ENCODE assay signal across 8 mouse cellular contexts in genomic region chr11:67526621-67527545, GRCm38 (mm10).
DNase-seq lines count a peak whose midpoint lies in the region; ATAC-seq and TF ChIP-seq lines count a peak whose summit lies in the region.
"Had no signal": no experiment of that assay in that cellular context is flagged by ENCODE, and none has a peak within 500 bp of the region (broad histone marks: within the 10 kb centered on the region; RNA-seq: fewer than 3 reads in every experiment).

No protein-coding gene starts in this region.

- H3K4me2 ChIP-seq in liver, embryonic 11.5 days = no peak overlapping the region
- H3K4me2 ChIP-seq in hindbrain, embryonic 14.5 days (replicated peaks) = no peak overlapping the region
- H3K4me2 ChIP-seq: neural tube, embryonic 13.5 days had no signal

- peak overlapping the region; percentile 79 for H3K27ac ChIP-seq in embryonic fibroblast, embryonic 13.5 days (ENCODE audit: insufficient read depth, low read length)
- H3K27ac ChIP-seq in liver, embryonic 11.5 days (ENCODE audit: low read depth, low read length) = peak overlapping the region; percentile 51
- peak overlapping the region; percentile 63 for H3K27ac ChIP-seq in olfactory bulb, adult 2 months (ENCODE audit: insufficient read depth, low read depth, low read length)
- H3K27ac ChIP-seq in hindbrain, embryonic 14.5 days = no peak overlapping the region
- H3K27ac ChIP-seq: neural tube, embryonic 13.5 days had no signal

- H3K9me3 ChIP-seq in liver, embryonic 11.5 days (ENCODE audit: control insufficient read depth, low read length) = no peaks in the 10 kb centered on the region
- no peaks in the 10 kb centered on the region for H3K9me3 ChIP-seq in hindbrain, embryonic 14.5 days (ENCODE audit: control insufficient read depth, low read length)
- H3K9me3 ChIP-seq: neural tube, embryonic 13.5 days had no signal

- peaks cover 21% of the 10 kb centered on the region for H3K4me1 ChIP-seq in embryonic fibroblast, embryonic 13.5 days (ENCODE audit: control insufficient read depth, insufficient read depth, low read length)
- peaks cover 18% of the 10 kb centered on the region for H3K4me1 ChIP-seq in liver, embryonic 11.5 days (replicated peaks; ENCODE audit: control insufficient read depth, insufficient read depth, low read length)
- H3K4me1 ChIP-seq in olfactory bulb, adult 2 months (ENCODE audit: control insufficient read depth, insufficient read depth, low read length) = peaks cover 16% of the 10 kb centered on the region
- no peaks in the 10 kb centered on the region for H3K4me1 ChIP-seq in hindbrain, embryonic 14.5 days (replicated peaks; ENCODE audit: control insufficient read depth, insufficient read depth, low read length)

- H3K27me3 ChIP-seq in liver, embryonic 11.5 days (replicated peaks; ENCODE audit: control insufficient read depth, insufficient read depth, low read length) = no peaks in the 10 kb centered on the region
- no peaks in the 10 kb centered on the region for H3K27me3 ChIP-seq in hindbrain, embryonic 14.5 days (ENCODE audit: control insufficient read depth, insufficient read depth, low read length)
- H3K27me3 ChIP-seq: neural tube, embryonic 13.5 days had no signal

- TF ChIP-seq CTCF in embryonic fibroblast, embryonic 13.5 days (IDR thresholded peaks at IDR 0.05; ENCODE audit: borderline replicate concordance, insufficient read depth, low read length) = no peak
- TF ChIP-seq CTCF in olfactory bulb, adult 2 months (IDR thresholded peaks at IDR 0.05; ENCODE audit: insufficient read depth, low read depth, low read length) = no peak

- DNase-seq in 3T3-L1 (ENCODE audit: low read depth, low spot score) = peak; percentile 94
- peak; percentile 45 for DNase-seq in CD4-positive helper T cell, adult 2 months (ENCODE audit: low read depth, low spot score)
- DNase-seq in induced T-regulatory cell, adult 2 months (ENCODE audit: low read depth) = peak; percentile 56
- peak; percentile 54 for DNase-seq in liver, embryonic 11.5 days (ENCODE audit: low spot score)
- DNase-seq in hindbrain, embryonic 14.5 days (ENCODE audit: low spot score) = no peak

- H3K4me3 ChIP-seq in embryonic fibroblast, embryonic 13.5 days (ENCODE audit: insufficient read depth, low read length) = no peak overlapping the region
- no peak overlapping the region for H3K4me3 ChIP-seq in liver, embryonic 11.5 days (ENCODE audit: low read depth, low read length)
- no peak overlapping the region for H3K4me3 ChIP-seq in olfactory bulb, adult 2 months (ENCODE audit: insufficient read depth, low read depth, low read length)
- no peak overlapping the region for H3K4me3 ChIP-seq in hindbrain, embryonic 14.5 days (replicated peaks; ENCODE audit: low read length)
- H3K4me3 ChIP-seq: neural tube, embryonic 13.5 days had no signal

- no peaks in the 10 kb centered on the region for H3K36me3 ChIP-seq in liver, embryonic 11.5 days (ENCODE audit: control insufficient read depth, insufficient read depth, low read length)
- no peaks in the 10 kb centered on the region for H3K36me3 ChIP-seq in hindbrain, embryonic 14.5 days (replicated peaks; ENCODE audit: control insufficient read depth, insufficient read depth)
- H3K36me3 ChIP-seq: neural tube, embryonic 13.5 days had no signal

- H3K9ac ChIP-seq in liver, embryonic 11.5 days (ENCODE audit: low read depth, low read length) = no peak overlapping the region
- H3K9ac ChIP-seq in hindbrain, embryonic 14.5 days = no peak overlapping the region
- H3K9ac ChIP-seq: neural tube, embryonic 13.5 days had no signal

- peak; percentile 72 for ATAC-seq in liver, embryonic 11.5 days (replicated peaks; ENCODE audit: low FRiP score)
- ATAC-seq in hindbrain, embryonic 14.5 days (ENCODE audit: low FRiP score) = no peak

- peak; percentile 31; the same call in 1 of the 2 replicates for TF ChIP-seq POLR2A in embryonic fibroblast, embryonic 13.5 days (IDR thresholded peaks at IDR 0.05; ENCODE audit: low read depth, low read length)
- TF ChIP-seq POLR2A in olfactory bulb, adult 2 months (IDR thresholded peaks at IDR 0.05; ENCODE audit: insufficient read depth, low read depth, low read length) = no peak

- 59% methylated on average over 12 of the region's 12 CpGs for WGBS in liver, embryonic 11.5 days
- WGBS in olfactory bulb, adult 2 months = 39% methylated on average over 12 of the region's 12 CpGs
- 81% methylated on average over 12 of the region's 12 CpGs for WGBS in hindbrain, embryonic 14.5 days
